Mouse (Mus musculus): ENCODE measurements around the gene Smpdl3b. TPM values are rescaled to one million over a fixed set of nuclear protein-coding genes. Genes with fewer than 3 reads are reported as not detected.

Smpdl3b gene
- polyA plus RNA-seq, 1 experiment from 2014 or later = 3.9 TPM

- no peak overlapping the region for H3K4me2 ChIP-seq (ENCODE audit: low read depth, low read length)
- peaks cover 32% of the 10 kb centered on the region for H3K36me3 ChIP-seq (ENCODE audit: control insufficient read depth, insufficient read depth)
- H3K4me1 ChIP-seq (ENCODE audit: control insufficient read depth, insufficient read depth, low read length) = no peaks in the 10 kb centered on the region
- 70% methylated on average over 2 of the region's 2 CpGs for WGBS
- H3K9ac ChIP-seq (ENCODE audit: low read length) = no peak overlapping the region
- H3K27ac ChIP-seq (ENCODE audit: low read length) = no peak overlapping the region
- no peak overlapping the region for H3K4me3 ChIP-seq (ENCODE audit: low read length)
- H3K27me3 ChIP-seq (ENCODE audit: control insufficient read depth, insufficient read depth, low read length) = no peaks in the 10 kb centered on the region
- no peak for ATAC-seq (replicated peaks; ENCODE audit: extremely low read depth, insufficient read depth, low FRiP score)
- no peaks in the 10 kb centered on the region for H3K9me3 ChIP-seq (replicated peaks; ENCODE audit: control insufficient read depth, low read length)
Observed at GRCm38 (mm10) chr4:132689634-132690033, 67.4 kb downstream of the Smpdl3b start.

Other genes starting within 250 kb of the Smpdl3b start
- gene Sesn2, start 246.8 kb downstream of the Smpdl3b start, polyA plus RNA-seq (2015; fragmentation: Nextera tagmentation; extraction: Ambion mirVana) = 5.9 and 7.2 TPM in 2 replicates
- 1,312 and 1,561 TPM in 2 replicates for gene Atpif1, start 223.6 kb downstream of the Smpdl3b start, polyA plus RNA-seq (2015; fragmentation: Nextera tagmentation; extraction: Ambion mirVana)
- gene Dnajc8, start 221.7 kb downstream of the Smpdl3b start, polyA plus RNA-seq (2015; fragmentation: Nextera tagmentation; extraction: Ambion mirVana) = 98.5 and 117 TPM in 2 replicates
- 0.60 and 0.68 TPM in 2 replicates for gene Ptafr, start 193.2 kb downstream of the Smpdl3b start, polyA plus RNA-seq (2015; fragmentation: Nextera tagmentation; extraction: Ambion mirVana)
- 21.1 and 22.4 TPM in 2 replicates for gene Eya3, start 118.3 kb downstream of the Smpdl3b start, polyA plus RNA-seq (2015; fragmentation: Nextera tagmentation; extraction: Ambion mirVana)
- 2.8 and 2.9 TPM in 2 replicates for gene Xkr8, start 24.7 kb downstream of the Smpdl3b start, polyA plus RNA-seq (2015; fragmentation: Nextera tagmentation; extraction: Ambion mirVana)
- 68.6 and 72.8 TPM in 2 replicates for gene Rpa2, start 11.1 kb upstream of the Smpdl3b start, polyA plus RNA-seq (2015; fragmentation: Nextera tagmentation; extraction: Ambion mirVana)
- 1.2 and 1.9 TPM in 2 replicates for gene Themis2, start 39.1 kb upstream of the Smpdl3b start, polyA plus RNA-seq (2015; fragmentation: Nextera tagmentation; extraction: Ambion mirVana)
- gene Ppp1r8, start 85.9 kb upstream of the Smpdl3b start, polyA plus RNA-seq (2015; fragmentation: Nextera tagmentation; extraction: Ambion mirVana) = 37.1 and 42.9 TPM in 2 replicates
- 53.5 and 56.9 TPM in 2 replicates for gene Stx12, start 127.3 kb upstream of the Smpdl3b start, polyA plus RNA-seq (2015; fragmentation: Nextera tagmentation; extraction: Ambion mirVana)
- 41.5 and 46.2 TPM in 2 replicates for gene Fam76a, start 165.3 kb upstream of the Smpdl3b start, polyA plus RNA-seq (2015; fragmentation: Nextera tagmentation; extraction: Ambion mirVana)
- 0.70 and 1.4 TPM in 2 replicates for gene Fgr, start 216.8 kb upstream of the Smpdl3b start, polyA plus RNA-seq (2015; fragmentation: Nextera tagmentation; extraction: Ambion mirVana)

Measured in heart, embryonic 16.5 days (tissue).